Mouse (Mus musculus) bone marrow, adult 2 months (tissue): ENCODE data around the gene Syn3.

Source experiments
- CTCF ChIP-seq: fragments of 200-500 bp; IDR thresholded peaks from 2 replicates; pipeline ENCODE4 v1.5.1; 2011; ENCODE audit warnings: low read length, control low read depth; ENCODE audit not compliant: control insufficient read depth, insufficient read depth
- POLR2A ChIP-seq: fragments of 200-500 bp; IDR thresholded peaks from 2 replicates; pipeline ENCODE4 v1.6.1; 2011; ENCODE audit warnings: low read depth, mild to moderate bottlenecking, control low read depth, low read length, borderline replicate concordance; ENCODE audit not compliant: control insufficient read depth

DNA sequence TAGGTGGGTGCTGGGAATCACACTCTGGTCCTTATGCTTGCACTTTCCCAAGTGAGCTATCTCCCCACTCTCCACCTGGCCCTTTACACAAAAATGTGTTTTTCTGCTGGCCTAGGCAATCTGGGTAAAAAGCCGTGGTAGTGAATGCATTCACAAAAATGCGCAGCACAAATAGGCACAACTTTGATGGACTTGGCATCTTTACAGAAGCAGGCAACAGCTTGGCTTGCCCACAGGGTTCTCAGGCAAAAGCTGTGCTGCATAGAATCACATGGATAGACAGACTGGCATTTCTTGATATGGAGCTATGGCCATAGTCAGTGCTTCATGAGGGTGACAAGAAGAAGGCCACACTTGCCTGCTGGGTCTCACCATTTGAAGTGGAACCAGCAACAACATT lies 419.9 kb downstream of the Syn3 start:
- TF ChIP-seq CTCF: no peak
- no peak for TF ChIP-seq POLR2A
